Mouse (Mus musculus): ENCODE data around the gene Ush1g.

Ush1g gene

DNA sequence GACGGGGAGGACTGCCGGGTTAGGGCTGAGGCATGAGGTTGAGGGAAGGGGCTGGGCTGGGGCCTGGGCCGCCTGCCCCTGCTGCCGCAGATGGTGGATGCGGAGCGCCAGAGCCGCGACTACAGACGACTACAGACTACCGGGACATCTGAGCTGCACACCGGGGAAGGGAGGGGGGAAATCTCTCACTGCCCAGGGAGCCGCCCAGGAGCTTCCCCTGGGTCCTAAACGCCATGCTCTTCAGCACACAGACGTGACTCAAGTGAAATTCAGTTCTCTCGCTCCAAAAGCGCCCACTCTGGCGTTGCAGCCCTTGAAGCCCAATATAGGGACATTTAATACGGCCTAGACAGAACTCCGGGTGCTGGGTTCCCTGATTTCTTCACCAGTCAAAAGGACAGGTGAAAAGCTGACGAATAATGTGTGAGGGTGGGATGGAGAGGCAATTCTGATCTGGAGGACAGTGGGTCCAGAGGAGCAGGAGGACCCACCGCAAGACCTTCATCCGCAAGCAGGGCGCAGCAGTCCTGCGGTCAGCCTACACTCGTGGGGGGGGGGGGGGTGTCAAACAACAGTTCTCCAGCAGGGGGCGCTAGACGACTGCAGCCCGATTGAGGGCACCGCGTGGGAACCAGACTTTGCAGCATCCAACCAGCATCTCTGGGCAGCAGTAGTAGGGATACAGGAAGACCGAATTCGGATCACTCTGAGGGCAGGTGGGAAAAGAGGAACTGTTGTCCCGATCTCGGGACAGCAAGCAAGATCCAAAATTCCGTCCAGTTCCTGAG is at the start of gene Ush1g:
TSS of gene Ush1g (minus strand) at position 136 of the 788 bp plus-strand sequence.
- DNase-seq (ENCODE audit: low spot score in 2 of 2) = no peak

DNA sequence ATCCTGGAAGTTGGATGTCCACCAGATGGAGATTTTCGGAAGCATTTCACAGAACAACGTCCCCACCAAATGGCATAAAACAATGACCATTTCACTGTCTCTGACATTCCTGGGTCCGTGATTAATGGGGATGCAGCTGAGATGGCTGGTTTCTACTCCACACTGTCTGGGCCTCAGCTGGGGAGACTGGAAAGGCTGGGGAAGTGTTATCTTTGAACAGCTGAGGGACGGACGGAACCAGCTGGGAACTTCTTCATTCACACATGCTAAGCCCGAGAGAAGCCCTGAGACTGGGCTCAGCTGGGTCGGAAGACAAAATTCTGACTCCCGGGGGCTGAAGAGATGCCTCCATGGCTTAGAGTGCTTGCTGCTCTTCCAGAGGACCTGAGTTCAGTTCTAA is 49.5 kb upstream of the Ush1g start:
- no peak for DNase-seq (ENCODE audit: low spot score in 2 of 2)

GRCm38 (mm10) chr11:115370368-115370767 is 48.5 kb upstream of the Ush1g start:
- no peak for DNase-seq (ENCODE audit: low spot score in 2 of 2)

DNA sequence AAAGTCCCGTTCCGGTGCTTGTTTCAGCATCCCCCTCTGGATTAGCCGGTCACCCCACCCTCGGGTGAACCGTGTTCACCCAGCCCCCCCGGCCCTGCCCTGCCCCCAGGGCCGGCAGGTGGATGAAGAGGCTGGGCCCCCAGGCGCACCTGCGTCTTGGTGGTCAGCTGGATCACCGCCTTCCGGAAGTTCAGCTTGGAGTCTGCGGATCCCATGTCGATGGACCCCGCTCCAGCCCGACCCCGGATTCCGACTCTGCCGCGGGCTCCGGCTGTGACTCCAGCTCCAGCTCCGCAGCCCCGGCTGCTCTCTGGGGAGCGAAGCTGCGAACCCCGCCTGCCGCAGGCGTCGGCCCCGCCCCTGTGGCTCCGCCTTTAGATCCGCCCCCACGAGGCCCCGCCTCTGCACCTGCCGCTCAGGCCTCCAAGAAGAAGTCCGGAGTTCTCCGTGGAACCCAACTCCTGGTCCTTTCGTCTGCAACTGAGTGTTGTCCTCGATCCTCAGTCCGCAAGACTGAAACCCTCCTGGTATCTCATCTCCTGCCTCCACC is 45.6 kb upstream of the Ush1g start, which contains the start of gene Hid1:
TSS of gene Hid1 (minus strand) at position 362 of the 550 bp plus-strand sequence.
- peak; percentile 84 to 87 for DNase-seq (ENCODE audit: low spot score in 2 of 2)

- peak; percentile 63 to 70 for DNase-seq (ENCODE audit: low spot score in 2 of 2)
These were observed 45.0 kb upstream of the Ush1g start for GRCm38 (mm10) chr11:115366706-115367394.

DNA sequence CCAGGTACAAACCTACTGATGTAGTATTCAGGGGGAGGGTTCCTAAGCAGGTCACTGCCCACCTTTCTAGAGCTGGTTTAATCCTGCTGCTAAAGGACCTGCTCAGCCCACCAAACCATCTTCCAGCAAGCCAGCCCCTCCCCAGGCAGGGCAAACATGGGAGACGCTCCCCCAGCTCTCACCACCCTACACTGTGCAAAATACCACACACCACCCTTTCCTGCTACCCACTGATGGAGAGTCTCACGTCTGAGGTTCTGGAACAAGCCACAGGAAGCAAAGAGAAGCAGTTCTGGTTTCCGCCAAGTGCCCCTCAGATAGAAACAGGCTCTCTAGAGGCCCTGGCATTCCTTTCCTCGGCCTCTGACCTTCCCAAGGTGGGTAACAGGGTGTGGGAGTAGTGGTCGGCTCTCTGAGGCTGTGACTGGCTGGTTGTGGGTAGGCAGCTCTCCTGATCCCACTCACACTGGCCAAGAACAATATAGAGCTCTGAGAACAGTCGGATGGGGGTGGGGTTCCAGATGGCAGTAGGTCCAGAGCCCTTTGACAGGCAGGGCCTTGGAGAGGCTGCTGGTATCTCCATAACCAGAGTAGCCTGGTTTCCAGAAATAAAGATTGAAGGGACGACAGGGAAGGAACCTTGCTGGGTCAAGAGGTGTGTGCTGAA is 44.3 kb upstream of the Ush1g start:
- DNase-seq (ENCODE audit: low spot score in 2 of 2) = no peak

DNA sequence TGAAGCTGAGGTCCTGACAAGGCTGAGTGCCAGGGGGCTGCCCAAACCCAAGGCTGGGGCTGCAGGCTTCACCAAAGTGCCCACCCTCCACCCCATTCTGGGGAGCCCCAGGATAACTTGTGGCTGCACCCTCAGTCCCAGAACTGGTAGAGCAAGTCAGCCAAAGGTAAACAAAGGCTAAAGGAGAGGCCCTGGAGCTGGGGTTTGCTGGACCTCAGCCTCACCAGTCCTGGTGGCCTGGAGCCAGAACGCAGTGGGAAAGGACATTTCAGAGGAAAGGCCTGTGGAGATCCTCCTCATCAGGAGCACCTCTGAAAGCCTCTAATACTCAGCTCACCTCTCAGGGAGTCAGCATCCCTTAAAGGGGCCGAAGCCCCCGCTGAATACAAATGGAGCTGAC is 42.3 kb upstream of the Ush1g start:
- no peak for DNase-seq (ENCODE audit: low spot score in 2 of 2)

GRCm38 (mm10) chr11:115359726-115360125 is 37.9 kb upstream of the Ush1g start:
- DNase-seq (ENCODE audit: low spot score in 2 of 2) = no peak

DNA sequence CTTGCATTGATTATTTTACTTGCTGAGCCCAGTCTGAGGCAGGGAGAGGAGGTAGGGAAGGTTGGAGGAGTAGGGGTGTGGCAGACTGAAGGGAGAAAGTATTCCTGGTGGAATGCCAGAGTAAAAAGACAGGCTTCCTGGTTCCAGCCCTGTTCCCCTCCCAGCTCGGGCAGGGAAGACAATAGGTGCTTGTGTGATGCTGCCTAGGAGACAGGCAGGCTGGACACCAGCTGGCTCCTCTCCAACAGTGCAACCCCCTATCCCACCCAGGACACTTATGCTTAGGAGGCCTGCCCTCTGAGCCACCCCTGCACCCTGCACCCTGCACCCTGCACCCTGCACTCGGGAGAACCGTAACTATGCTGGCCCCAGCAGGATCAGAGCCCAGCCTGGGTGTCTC is 37.5 kb upstream of the Ush1g start:
- DNase-seq (ENCODE audit: low spot score in 2 of 2) = no peak

- peak; percentile 80 for DNase-seq (ENCODE audit: low spot score in 2 of 2)
These were observed 36.6 kb upstream of the Ush1g start for GRCm38 (mm10) chr11:115358468-115358867.

- peak; percentile 57 to 62 for DNase-seq (ENCODE audit: low spot score in 2 of 2)
These were observed 32.3 kb upstream of the Ush1g start for GRCm38 (mm10) chr11:115354183-115354582.

DNA sequence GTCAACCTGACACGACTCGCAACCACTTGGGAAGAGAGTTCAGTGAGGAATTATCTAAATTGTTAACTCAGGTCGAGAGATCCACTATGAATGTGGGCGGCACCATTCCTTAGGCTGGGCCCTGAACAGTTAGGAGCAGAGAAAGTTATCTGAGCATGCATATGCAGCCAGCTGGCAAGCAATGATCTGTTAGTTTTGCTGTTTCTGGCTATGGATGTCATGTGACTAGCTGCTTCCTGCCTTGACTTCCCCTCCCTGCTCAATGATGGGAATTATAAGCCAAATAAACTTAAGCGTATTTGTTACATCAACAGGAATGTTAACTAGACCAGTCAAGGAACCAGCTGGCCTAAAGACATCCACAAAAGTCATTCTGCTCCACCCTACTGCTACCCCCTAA is 31.5 kb upstream of the Ush1g start:
- DNase-seq (ENCODE audit: low spot score in 2 of 2) = no peak

DNA sequence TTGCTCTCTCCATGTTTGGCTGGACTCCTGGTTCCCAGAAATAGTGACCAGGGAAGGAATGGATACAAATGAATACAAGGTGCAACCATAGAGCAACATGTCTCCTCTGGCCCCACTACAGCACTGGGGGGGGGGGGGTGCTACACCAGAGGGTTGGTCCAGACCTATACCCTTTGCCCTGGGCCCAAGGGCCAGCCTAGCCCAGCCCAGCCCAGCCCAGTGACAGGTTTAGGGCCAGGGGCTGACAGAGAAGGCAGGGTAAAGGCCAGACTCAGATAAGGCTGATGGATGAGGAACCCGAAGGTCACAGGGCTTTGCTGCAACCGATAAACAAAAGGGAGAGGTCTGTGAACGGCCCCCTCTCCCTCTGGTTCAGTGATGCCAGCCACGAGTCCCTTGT is 28.1 kb upstream of the Ush1g start:
- no peak for DNase-seq (ENCODE audit: low spot score in 2 of 2)

DNA sequence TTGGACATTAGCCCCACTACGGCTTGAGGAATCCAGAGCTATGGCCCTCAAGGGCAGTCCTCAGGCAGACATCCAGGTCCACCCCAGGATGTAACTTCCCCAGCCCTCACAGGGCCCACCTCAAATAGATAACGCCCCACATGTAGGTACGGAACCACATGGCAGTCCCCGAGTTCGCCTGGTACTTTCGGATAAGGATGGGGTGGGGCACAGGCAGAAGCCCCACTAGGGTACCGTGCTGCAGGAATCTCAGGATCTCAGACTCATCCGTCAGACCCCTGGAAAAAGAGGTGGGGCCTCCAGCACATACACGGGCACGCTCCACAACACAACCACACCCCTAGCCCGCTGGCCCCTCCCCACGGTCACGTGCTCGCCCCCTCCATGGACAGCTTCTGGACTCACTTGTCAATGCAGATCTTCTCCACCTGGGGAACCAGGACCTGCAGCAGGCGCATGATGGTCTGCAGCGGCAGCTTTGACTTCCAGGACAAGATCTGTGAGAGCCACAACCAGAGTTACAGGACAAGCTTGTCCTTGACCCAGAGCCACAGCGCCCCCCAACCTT is 26.9 kb upstream of the Ush1g start:
- DNase-seq (ENCODE audit: low spot score in 2 of 2) = no peak

GRCm38 (mm10) chr11:115345515-115345914 is 23.7 kb upstream of the Ush1g start:
- DNase-seq (ENCODE audit: low spot score in 2 of 2) = no peak

GRCm38 (mm10) chr11:115344967-115345366 is 23.1 kb upstream of the Ush1g start:
- DNase-seq (ENCODE audit: low spot score in 2 of 2) = no peak

- no peak for DNase-seq (ENCODE audit: low spot score in 2 of 2)
These were observed 20.0 kb upstream of the Ush1g start for GRCm38 (mm10) chr11:115341866-115342265.

GRCm38 (mm10) chr11:115341246-115341645 is 19.4 kb upstream of the Ush1g start:
- DNase-seq (ENCODE audit: low spot score in 2 of 2) = no peak

DNA sequence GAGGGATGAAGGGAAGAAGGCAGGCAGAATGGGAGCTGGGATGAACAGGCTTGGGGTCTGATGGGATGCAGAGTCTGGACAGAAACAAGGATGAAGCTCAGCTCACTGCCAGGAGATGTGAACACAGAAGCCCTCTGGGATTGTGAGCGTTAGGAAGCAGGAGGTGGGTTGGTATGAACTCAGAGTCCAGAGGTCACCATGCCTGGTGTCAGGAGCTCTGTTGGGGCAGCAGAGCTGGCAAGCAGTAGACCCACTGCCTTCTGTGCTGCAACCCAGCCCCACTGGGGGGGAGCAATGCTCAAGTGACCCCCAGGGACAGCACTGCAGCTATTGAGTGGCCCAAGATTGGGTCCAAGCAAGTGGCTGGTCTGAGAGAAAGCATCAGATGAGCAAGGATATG is 16.0 kb upstream of the Ush1g start:
- DNase-seq (ENCODE audit: low spot score in 2 of 2) = no peak

DNA sequence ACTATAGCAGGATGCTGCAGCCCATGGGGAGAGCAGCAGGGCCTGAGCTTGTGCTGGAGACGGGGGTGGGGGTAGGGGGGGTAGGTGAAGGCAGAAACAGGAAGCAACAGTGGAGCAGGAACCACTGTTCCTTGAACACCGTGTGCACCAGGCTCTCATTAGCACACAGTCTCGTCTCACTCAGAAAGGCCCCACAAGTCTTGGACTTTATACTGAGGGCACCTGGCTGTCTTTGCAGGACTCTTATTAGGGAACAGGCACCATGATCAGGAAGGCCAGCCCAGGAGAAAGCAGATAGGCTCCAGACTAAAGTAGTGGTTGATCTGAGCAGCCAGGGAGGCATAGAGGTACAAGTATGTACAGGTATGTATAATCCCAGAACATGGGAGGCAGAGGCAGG is 15.5 kb upstream of the Ush1g start:
- no peak for DNase-seq (ENCODE audit: low spot score in 2 of 2)

DNA sequence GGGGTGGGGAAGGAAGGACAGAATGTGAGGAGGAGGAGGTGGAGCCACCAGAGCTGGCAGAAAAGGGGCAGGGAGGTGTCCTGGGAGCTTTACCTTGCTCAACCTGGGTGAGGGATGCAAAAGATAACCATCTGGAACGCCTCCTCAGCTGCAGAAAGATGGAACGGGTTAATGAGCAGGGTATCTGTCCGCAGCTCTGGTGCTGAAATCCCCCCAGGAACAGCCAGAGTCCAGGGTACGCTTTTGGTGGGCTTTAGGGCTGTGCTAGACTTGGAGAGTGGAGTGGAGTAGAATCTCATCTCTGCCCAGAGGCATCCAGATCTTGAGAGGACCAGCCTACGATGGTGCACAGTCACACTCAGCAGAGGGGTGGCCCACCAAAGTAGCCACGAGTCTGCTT is 14.3 kb upstream of the Ush1g start:
- no peak for DNase-seq (ENCODE audit: low spot score in 2 of 2)

DNA sequence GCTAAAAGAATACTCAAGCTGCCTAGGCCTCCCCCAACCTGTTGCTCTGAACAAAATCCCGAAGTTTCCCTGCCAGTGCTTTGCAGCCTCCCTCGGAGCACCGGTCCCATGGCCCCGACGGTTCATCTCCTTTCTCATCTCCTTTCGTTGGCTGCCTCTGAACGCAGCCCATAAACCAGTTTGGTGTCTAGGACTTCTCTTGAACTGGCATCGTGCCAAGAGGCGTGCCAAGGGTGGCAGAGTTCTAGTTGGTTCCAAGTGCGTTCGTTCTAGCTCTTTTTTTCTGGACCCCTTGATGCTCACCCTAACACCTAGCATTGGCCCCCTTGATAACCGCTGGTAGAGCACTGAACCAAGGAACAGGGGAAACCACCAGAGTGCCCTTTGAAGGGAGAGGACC is 13.4 kb upstream of the Ush1g start:
- no peak for DNase-seq (ENCODE audit: low spot score in 2 of 2)

All from right cerebral cortex, adult 2 months (tissue).